Mouse (Mus musculus) fat pad, adult 2 months (tissue): ENCODE measurements around the gene Fgf13.

ENCODE experiments used
- DNase-seq: peaks from one replicate; pipeline ENCODE4 v3.0.0-alpha.2; 2011; ENCODE audit warnings: low read depth, low spot score; ENCODE audit errors: extremely low read depth

Fgf13 gene

DNA sequence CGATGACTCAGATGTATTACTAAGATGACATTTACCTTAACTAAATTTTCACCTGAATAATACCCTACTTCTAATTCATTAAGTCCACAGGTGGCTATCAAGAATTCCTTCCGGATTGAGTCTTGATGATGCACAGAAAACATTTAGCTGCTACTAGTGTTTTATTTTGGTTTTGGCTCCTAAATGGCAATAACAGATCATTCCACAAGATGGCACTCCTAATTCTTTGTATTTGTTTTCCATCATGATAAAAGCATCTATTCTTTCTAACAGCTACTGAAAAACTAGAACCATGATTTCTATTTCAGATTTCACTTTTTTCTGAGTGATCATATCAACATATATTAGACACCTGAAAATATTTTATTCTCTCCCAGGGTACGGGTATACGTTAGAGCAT, 373.7 kb downstream of the Fgf13 start:
- no peak for DNase-seq

DNA sequence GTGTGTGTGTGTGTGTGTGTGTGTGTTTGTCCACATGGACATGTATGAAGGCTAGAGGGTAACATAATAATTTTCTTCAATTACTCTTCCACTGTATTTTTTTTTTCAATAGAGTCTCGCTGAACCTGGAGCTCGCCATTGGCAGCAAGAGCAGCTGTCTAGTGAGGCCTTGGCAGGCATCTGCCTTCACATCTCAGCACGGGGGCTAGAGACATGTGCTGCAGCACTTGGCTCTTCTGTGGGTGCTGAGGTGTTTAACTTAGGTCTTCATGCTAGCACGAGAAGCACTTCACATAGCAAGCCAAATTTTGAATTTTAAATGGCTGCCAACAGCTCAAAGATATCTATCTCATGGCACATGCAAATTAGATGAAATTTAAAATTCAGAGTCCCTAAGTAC, 380.9 kb downstream of the Fgf13 start:
- no peak for DNase-seq

DNA sequence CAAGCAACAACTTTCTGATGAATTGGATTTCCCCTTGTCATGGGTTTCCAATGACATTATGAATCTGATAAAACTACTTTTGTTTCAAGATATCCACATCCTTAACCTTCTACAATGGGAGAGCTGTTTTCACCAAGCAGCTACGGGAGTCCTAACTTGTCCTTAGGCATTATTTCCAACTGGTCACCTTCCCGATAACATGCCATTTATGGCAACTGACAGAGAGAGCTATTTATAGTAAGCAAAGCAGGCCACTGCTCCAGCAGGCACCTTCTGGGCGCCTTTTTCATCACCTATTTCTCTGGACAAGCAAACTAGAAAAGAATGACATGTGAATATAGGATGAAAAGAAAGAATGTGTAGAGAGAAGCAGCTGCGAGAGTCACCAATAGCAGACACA, 385.5 kb downstream of the Fgf13 start:
- no peak for DNase-seq

DNA sequence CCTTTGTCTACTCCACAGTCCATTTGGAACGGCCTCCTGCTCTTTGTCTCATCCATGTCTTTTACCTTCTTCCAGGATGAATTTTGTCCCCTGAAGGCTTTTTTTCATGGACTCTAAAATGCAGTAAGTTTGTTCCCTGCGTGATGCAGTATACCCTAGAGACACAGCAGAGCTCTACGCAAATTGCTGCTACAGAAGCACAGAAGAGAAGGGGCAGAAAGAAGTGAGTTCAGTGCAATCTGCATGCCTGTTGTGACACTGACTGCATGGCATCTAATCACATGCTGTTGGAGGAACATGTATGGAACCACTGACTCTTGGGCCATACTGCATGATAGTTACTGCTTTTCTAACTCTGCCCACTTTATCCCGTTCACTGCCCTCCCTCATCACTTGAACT, 388.2 kb downstream of the Fgf13 start:
- DNase-seq: no peak

DNA sequence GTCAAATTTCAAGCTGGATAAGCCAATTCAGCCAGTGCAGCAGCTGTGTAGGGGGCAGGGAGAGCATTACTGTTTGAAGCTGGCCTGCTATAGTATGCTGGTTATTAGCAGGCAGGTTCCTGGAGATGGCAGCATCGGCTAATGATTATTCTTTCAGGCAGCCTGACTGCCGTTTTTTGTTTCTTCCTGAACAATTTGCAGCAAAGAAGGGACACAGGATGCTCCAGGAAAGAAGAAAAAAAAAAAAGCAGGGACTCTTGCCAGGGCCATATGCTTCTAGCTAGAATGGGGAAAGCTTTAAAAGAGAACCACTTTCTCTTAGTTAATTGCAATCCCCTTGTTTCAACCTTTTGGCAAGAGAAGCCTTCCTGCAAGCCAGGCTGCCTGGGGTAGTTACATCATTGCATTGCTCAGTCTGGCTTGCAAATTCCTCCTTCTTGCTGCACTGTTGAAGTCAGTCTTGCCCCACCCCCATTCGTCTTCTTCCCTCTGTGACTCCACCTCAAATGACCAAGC, 388.7 kb downstream of the Fgf13 start:
- DNase-seq: no peak

DNA sequence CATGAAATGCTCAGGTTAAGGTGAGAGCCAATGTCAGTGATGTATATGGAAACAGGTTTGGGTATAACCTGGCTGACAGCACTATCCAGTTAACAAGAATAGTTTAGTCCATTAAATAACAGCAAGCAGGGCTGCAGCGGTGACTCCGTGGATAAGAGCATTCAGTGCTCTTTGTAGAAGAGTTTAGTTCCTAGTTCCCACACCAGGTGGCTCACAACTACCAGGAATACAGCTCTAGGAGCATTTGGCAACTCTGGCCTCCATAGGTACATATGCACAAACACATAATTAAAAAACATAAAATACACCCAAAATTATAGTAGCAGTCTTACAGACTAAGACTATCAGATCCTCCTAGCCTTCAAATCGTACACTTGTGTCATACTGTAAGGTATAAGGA, 390.2 kb downstream of the Fgf13 start:
- DNase-seq: no peak

DNA sequence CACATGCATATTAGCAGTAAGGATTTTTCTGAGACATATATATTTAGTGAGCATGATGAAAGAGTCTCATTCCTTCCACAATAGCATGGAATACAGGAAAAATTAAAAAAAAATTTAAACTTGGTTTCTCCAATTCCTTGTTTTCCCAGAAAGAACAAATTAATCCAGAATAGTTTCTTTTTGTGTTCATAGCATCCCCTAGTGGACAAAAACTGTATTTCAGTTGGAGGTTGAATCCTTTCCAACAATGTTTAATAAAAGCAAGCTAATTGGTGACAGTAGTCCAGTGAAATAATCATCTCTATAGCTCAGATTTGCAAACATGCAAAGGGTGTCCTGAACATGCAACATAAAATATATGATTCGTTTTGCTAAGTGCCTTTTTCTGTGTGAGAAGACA, 395.7 kb downstream of the Fgf13 start:
- DNase-seq: no peak

DNA sequence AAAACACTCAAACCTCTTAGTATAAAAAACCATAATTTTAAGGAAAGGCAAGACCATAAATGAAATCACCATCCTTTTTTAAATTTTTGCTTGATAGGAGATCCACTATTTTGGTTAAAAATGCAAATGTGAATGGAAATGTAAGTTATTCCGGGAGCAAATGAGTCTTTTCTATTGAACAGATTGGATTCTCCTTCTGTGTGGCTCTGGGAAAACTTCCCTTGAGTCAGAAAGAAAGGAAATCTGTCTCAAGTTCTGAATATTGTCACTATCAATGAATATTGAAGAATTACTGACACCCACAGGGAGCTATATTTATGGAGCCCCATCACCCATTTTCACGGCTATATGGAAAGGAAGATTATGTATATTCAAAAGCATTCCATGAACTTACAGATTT, 401.1 kb downstream of the Fgf13 start:
- DNase-seq: no peak

DNA sequence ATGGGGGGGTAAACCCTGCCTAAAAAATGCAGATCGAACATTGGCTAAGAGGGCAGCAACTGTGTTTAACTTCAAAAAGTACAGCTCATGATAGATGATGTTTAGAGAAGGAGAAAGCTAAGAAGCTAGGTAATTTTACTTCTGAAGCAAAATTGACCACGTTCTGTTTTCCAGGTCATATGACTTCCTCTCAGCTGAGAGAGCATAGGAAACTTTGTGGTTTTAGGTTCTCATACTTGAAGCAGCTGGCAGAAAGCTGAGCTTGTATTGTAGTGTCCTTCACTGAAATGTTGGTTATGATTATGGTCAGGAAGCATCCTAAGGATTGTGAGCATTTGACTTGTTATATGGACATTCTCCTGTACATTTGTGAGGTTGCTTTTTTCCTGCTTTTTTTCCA, 425.9 kb downstream of the Fgf13 start:
- DNase-seq: no peak

DNA sequence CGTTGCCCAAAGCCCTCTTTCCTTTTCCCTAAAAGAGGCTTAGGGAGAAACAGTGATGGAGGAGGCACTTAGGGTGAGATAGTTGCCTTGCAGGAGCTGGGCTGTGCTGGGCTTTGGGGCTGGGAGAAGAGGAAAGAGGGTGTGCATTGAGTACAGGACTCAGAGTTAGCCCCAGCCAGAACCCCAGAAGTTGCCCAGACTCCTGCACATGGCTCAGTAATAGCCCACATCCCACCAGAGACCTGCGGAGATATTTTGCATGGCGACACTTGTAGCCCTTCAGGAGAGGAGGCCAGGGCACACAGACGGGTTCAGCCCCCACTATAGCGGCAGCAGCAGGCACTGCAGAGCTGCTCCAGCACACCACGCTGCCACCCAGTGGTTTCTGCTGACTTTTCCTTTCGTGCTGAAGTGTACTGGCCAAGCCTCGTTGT, 432.9 kb downstream of the Fgf13 start:
- no peak for DNase-seq

DNA sequence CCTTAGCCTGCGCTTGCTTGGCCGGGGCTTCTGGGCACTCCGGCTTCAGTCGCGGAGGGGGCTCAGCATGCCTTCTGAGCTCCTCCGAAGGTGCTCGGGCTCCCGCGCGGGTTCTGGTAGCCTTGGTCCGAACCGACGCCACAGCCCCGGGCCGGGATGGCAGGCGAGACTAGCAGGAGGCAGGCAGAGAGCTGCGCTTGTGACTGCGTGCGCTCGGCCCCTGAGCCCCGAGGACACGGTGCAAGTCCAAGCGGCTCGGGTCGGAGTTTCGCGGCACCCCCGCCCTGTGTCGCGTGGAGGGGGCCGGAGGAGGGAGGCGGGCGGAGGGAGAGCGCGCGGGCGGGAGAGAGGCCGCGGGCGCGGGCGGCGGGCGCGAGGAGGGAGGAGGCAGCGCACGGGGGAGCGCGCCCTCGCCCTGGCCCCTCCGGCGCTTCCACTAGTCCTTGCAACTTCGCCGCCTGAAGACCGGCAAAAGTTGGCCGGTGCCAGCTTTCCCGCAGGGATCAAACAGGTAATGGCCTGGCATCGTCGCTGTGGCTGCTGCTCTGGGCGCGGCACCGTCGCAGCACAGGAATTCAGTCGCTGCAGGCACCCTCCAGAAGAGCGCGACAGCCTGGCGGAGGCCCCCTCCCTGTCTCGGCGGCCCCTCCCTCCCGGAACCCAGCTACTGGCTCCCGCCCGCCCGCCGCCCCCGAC, 433.6 kb downstream of the Fgf13 start:
- DNase-seq: no peak

DNA sequence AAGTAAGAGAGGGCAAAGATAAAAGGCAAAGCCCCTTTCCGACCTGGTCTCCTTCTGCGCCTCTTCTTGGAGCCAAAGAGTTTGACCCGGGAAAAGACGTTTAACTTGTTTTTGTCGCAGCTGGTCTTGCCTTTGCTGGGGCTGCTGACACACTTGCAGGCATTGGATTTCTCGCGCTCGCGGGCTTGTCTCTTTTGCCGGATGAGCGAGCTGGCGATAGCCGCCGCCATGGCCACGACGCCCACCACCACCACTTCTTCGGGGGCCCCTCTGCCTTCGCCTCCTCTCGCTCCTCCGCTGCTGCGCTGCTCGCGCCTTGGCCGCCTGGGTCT, 434.1 kb downstream of the Fgf13 start:
- DNase-seq: no peak

DNA sequence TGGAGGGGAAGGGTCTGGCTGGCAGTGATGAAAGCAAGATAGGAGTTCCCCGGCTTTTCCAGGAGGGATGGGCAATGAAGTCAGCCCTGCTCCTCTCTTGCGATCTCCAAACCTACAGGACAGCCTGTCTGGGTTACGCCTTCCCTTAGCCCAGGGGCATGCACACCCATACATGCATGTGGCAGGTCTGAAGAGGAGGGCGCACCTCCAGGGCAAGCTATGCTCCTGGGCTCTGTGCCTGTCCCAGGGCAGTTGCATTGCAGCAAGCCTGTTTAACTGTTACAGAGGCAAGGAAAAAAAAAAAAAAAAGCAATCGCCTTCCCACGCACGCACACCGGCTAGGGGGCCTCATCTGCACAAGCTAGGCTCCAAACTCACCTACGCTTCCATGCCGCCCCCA, 434.5 kb downstream of the Fgf13 start:
- DNase-seq: no peak

DNA sequence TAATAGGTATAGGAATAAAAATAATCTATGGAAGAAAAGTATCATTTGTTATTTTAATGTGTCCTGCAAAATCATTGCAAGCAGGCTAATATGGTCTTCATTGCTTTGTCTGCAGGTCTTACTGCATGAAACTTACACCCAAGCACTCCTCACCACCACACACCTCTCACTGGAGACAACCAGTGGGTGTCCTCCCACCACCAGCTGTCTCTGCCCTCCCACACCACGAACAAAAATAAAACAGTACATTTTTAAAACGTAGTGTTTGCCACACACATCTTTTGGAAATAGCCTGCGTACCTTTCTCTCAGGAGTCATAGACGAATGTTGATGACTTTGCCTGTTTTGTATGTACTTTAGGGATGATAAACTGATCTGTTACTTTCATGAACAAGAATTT, 441.2 kb downstream of the Fgf13 start:
- no peak for DNase-seq

DNA sequence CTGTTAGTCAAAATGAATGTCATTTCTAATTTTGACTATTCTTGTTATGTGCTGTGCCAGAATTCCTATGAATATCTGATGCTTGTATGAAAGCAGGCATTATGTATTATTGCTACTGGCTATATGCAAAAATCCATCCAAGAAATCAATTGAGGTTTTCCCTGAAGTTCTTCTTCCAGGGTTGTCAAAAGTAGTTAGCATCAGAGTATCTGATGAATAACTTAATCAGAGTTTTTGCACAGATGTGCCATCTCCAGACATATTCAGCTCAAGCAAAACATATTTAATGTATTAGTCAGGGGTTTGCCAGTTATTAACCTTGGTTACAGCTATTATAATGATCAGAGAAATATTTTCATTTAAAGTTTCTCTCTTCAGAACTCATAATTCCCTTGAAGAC, 454.7 kb downstream of the Fgf13 start:
- no peak for DNase-seq

DNA sequence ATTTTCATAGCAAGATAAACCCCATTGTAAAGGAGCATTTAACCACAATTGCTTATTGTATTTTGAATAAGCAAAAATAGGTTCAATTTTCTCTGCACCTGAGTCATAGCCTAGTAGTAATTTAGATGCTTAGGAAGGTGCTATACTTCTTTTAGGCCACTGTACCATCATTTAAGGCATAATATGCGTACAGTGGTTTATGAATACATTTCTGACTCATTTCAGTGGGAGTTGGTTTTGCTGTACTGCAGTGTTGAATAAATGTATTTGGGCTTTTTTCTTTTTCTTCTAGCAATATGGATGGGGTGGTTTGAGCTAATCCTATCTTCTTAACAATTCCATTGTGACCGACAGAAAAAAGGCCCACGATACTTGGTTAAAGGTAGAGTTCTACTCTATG, 481.9 kb downstream of the Fgf13 start:
- no peak for DNase-seq

DNA sequence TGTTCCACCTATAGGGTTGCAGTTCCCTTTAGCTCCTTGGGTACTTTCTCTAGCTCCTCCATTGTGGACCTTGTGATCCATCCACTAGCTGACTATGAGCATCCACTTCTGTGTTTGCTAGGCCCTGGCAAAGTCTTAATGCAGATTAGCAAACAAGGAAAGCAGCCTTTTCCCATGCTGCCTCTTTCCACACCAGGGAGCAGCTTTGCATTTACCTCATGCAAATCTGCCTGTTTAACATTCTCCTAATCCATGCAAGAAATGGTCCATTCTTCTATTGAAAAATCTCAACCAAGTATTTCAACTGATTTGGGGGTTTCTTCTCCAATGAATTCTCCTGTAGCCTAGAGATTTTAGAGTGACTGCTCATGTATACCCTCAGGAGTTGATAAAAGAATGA, 487.4 kb downstream of the Fgf13 start:
- no peak for DNase-seq

DNA sequence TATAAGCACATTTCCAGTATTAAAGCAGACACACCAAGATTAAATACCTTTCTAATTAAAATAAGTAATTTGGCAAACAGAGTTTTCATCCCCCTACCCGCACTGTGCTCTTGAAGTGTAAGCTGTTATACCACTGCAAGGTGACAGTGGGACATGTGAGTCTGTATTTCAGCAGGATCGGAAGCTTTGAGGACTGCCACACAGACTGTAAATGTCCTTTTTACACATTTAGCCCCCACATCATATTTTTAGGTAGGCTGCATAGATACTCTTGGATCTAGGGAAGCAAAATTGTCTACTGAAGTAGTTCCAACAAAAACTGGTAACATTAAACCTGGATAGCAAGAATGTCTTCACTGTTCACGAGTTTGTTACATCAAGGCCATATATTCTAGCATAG, 495.8 kb downstream of the Fgf13 start:
- no peak for DNase-seq

DNA sequence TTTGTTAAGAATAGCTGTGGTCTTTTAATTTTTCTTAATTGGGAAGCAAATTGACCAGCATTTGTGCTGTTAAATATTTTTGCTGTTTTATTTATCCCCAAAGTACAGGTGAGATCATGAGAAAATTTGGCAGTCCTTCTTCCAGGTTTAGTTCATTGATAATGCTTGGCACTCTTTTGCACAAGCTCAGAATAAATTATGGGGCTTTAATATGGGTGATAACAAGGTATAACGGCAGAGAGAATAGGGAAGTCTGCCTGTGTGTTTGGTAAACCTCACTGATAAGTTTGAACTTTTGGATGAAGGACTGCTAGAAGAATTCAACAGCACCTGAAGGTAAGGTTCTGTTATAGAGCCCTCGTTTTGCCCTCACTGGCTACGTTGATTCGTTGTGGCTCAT, 504.7 kb downstream of the Fgf13 start:
- DNase-seq: no peak

DNA sequence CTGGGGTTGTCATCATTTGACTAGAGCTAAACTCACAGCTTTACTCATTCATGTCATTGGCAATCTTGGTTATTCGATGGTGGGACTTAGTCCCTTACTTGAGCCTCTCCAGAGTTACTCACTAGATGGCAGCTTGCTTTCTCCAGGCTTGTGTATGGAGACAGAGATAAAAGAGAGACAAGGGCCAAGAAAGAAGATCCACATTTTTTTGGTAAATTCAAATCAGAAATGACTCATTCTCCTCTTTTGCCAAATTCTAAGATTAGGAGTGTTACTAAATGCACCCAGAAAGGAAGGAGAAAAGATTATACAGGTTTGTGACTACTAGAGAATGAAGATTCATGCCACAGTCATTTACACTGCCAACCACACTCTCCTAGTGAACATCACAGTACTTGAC, 532.9 kb downstream of the Fgf13 start:
- no peak for DNase-seq
